Mouse (Mus musculus): ENCODE measurements around the gene Chrna10. TPM values are rescaled to one million over a fixed set of nuclear protein-coding genes. Genes with fewer than 3 reads are reported as not detected.

Chrna10 gene
- total and polyA plus RNA-seq, 3 experiments = not detected

DNA sequence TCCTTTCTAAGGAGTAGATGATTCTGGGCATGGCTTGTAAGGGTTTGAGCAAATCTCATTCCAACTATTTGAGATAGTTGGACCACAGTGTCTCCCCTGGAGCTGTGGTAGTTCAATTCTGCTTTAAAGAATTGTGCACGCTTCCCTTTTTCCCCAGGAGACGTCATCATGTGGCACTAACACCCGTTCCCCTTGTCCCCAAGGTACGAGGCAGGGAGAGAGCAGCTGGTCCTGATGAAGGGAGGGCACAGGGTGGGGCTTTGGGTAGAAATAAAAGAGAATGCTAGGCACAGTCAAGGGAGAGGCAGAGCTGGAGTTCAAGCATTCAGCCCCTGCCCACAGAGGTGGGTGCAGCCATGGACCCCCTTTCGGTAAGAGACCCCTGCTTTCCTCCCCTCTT lies 33.8 kb downstream of the Chrna10 start, which contains the start of gene Trpc2:
Trpc2 (plus strand) TSS at position 301 of the 400 bp plus-strand sequence.
- H3K36me3 ChIP-seq (ENCODE audit: control insufficient read depth in 1 of 2, insufficient read depth in 2 of 2, low read length in 2 of 2) = peaks cover 0 to 2% of the 10 kb centered on the region in 2 experiments; a peak in 2 of 4 replicates
- DNase-seq (ENCODE audit: low read depth, low spot score) = no peak
- no peaks in the 10 kb centered on the region for H3K79me2 ChIP-seq (ENCODE audit: control insufficient read depth, insufficient read depth, low read length, poor library complexity)
- TF ChIP-seq MYC (IDR thresholded peaks at IDR 0.05; ENCODE audit: low read depth, low read length) (no peak), MAFK (IDR thresholded peaks at IDR 0.05; ENCODE audit: borderline replicate concordance, low read depth, low read length) (no peak), POLR2A (IDR thresholded peaks at IDR 0.05; ENCODE audit: control insufficient read depth in 1 of 2, insufficient read depth in 1 of 2, low read depth in 1 of 2, low read length in 2 of 2, poor library complexity in 1 of 2) (no peak), USF2 (IDR thresholded peaks at IDR 0.05; ENCODE audit: borderline replicate concordance in 1 of 2, insufficient read depth in 1 of 2, low read depth in 1 of 2, low read length in 2 of 2) (no peak), E2F4 (IDR thresholded peaks at IDR 0.05; ENCODE audit: borderline replicate concordance, low read depth, low read length) (no peak), CHD1 (IDR thresholded peaks at IDR 0.05; ENCODE audit: low read depth, low read length) (no peak), ZKSCAN1 (IDR thresholded peaks at IDR 0.05; ENCODE audit: low read depth, low read length) (no peak)
- H3K4me1 ChIP-seq (ENCODE audit: control insufficient read depth in 1 of 2, insufficient read depth in 2 of 2, low read length in 2 of 2) = no peaks in the 10 kb centered on the region
- no peak within 1 kb of the TSS for H3K4me3 ChIP-seq (ENCODE audit: control insufficient read depth in 1 of 2, insufficient read depth in 1 of 2, low read depth in 2 of 2, low read length in 2 of 2)
- no peaks in the 10 kb centered on the region for H3K27me3 ChIP-seq (ENCODE audit: control insufficient read depth in 1 of 2, insufficient read depth in 2 of 2, low read length in 2 of 2)
- H3K9ac ChIP-seq (ENCODE audit: control insufficient read depth, low read depth, low read length, poor library complexity, severe bottlenecking) = no peak within 1 kb of the TSS
- H3K27ac ChIP-seq (ENCODE audit: control insufficient read depth, low read depth, low read length) = no peak within 1 kb of the TSS
- no peaks in the 10 kb centered on the region for H3K9me3 ChIP-seq (replicated peaks; ENCODE audit: insufficient read depth, low read length)

DNA sequence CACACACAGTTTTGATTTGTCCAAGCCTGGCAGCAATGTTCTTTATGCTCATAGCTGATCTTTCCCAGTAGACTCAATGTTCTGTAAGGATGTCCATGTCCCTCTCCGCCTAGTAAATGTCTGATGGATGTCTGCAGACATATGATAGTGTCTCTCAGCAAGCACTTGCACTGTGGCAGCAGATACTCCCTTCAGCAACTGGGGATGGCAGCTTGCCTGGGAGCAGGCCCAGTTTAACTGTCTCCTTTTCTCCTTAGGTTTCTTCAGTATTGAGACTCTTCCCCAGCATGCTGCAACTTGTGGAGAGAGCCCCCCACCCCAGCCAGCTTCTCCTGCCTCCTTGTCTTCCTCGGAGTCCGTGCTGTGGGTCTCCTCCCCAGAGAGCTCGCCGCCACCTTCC lies 34.8 kb downstream of the Chrna10 start:
- Histone ChIP-seq H3K9ac (ENCODE audit: control insufficient read depth, low read depth, low read length, poor library complexity, severe bottlenecking) (no peak overlapping the region), H3K9me3 (replicated peaks; ENCODE audit: insufficient read depth, low read length) (no peaks in the 10 kb centered on the region), H3K4me3 (ENCODE audit: control insufficient read depth in 1 of 2, insufficient read depth in 1 of 2, low read depth in 2 of 2, low read length in 2 of 2) (no peak overlapping the region), H3K27ac (ENCODE audit: control insufficient read depth, low read depth, low read length) (no peak overlapping the region), H3K27me3 (ENCODE audit: control insufficient read depth in 1 of 2, insufficient read depth in 2 of 2, low read length in 2 of 2) (no peaks in the 10 kb centered on the region), H3K36me3 (ENCODE audit: control insufficient read depth in 1 of 2, insufficient read depth in 2 of 2, low read length in 2 of 2) (peaks cover 0 to 2% of the 10 kb centered on the region in 2 experiments; a peak in 2 of 4 replicates), H3K79me2 (ENCODE audit: control insufficient read depth, insufficient read depth, low read length, poor library complexity) (no peaks in the 10 kb centered on the region), H3K4me1 (ENCODE audit: control insufficient read depth in 1 of 2, insufficient read depth in 2 of 2, low read length in 2 of 2) (no peaks in the 10 kb centered on the region)
- no peak for TF ChIP-seq TCF12 (IDR thresholded peaks at IDR 0.05; ENCODE audit: low read depth, low read length)
- no peak for TF ChIP-seq RAD21 (IDR thresholded peaks at IDR 0.05; ENCODE audit: low read depth, low read length)
- TF ChIP-seq MEF2A (IDR thresholded peaks at IDR 0.05; ENCODE audit: extremely low read depth, insufficient replicate concordance, low read depth, low read length, poor library complexity, severe bottlenecking) = no peak
- no peak for TF ChIP-seq UBTF (IDR thresholded peaks at IDR 0.05; ENCODE audit: borderline replicate concordance, insufficient read depth, low read depth, low read length)
- TF ChIP-seq POLR2A (IDR thresholded peaks at IDR 0.05; ENCODE audit: control insufficient read depth in 1 of 2, insufficient read depth in 1 of 2, low read depth in 1 of 2, low read length in 2 of 2, poor library complexity in 1 of 2) = no peak
- TF ChIP-seq RCOR1 (IDR thresholded peaks at IDR 0.05; ENCODE audit: low read depth, low read length) = no peak
- TF ChIP-seq GATA1 (IDR thresholded peaks at IDR 0.05; ENCODE audit: low read depth, low read length) = no peak
- no peak for TF ChIP-seq ZC3H11A (IDR thresholded peaks at IDR 0.05; ENCODE audit: low read depth, low read length)
- TF ChIP-seq TBP (IDR thresholded peaks at IDR 0.05; ENCODE audit: low read depth, low read length) = no peak
- no peak for TF ChIP-seq BHLHE40 (IDR thresholded peaks at IDR 0.05; ENCODE audit: borderline replicate concordance, low read depth, low read length)
- TF ChIP-seq E2F4 (IDR thresholded peaks at IDR 0.05; ENCODE audit: borderline replicate concordance, low read depth, low read length) = no peak
- TF ChIP-seq POLR2AphosphoS2 (IDR thresholded peaks at IDR 0.05; ENCODE audit: low read length) = no peak
- TF ChIP-seq CHD1 (IDR thresholded peaks at IDR 0.05; ENCODE audit: low read depth, low read length) = no peak
- TF ChIP-seq CTCF (IDR thresholded peaks at IDR 0.05 in 2 of 3, conservative IDR thresholded peaks at IDR 0.05 in 1 of 3; ENCODE audit: control insufficient read depth in 1 of 3, insufficient read depth in 1 of 3, low read depth in 2 of 3, low read length in 3 of 3, poor library complexity in 1 of 3, severe bottlenecking in 1 of 3) = no peak
- no peak for TF ChIP-seq ZMIZ1 (IDR thresholded peaks at IDR 0.05; ENCODE audit: low read depth, low read length)
- TF ChIP-seq NRF1 (IDR thresholded peaks at IDR 0.05; ENCODE audit: insufficient read depth, low read depth, low read length, poor library complexity, severe bottlenecking) = no peak
- TF ChIP-seq ETS1 (IDR thresholded peaks at IDR 0.05; ENCODE audit: low read depth, low read length) = no peak
- no peak for TF ChIP-seq NELFE (IDR thresholded peaks at IDR 0.05; ENCODE audit: low read depth, low read length)
- no peak for TF ChIP-seq USF2 (IDR thresholded peaks at IDR 0.05; ENCODE audit: borderline replicate concordance in 1 of 2, insufficient read depth in 1 of 2, low read depth in 1 of 2, low read length in 2 of 2)
- no peak for TF ChIP-seq ZNF384 (IDR thresholded peaks at IDR 0.05; ENCODE audit: low read depth, low read length)
- no peak for DNase-seq (ENCODE audit: low read depth, low spot score)
